Mouse (Mus musculus): ENCODE data around the gene Rrp36. TPM values are rescaled to one million over a fixed set of nuclear protein-coding genes. Genes with fewer than 3 reads are reported as not detected.
A peak's percentile ranks its signal among the peaks of the same experiment; 100 is the strongest.

Gene Rrp36
- polyA plus RNA-seq (2016; fragmentation: Nextera tagmentation; extraction: Ambion mirVana), result 54.4 and 57.6 TPM in 2 replicates

DNA sequence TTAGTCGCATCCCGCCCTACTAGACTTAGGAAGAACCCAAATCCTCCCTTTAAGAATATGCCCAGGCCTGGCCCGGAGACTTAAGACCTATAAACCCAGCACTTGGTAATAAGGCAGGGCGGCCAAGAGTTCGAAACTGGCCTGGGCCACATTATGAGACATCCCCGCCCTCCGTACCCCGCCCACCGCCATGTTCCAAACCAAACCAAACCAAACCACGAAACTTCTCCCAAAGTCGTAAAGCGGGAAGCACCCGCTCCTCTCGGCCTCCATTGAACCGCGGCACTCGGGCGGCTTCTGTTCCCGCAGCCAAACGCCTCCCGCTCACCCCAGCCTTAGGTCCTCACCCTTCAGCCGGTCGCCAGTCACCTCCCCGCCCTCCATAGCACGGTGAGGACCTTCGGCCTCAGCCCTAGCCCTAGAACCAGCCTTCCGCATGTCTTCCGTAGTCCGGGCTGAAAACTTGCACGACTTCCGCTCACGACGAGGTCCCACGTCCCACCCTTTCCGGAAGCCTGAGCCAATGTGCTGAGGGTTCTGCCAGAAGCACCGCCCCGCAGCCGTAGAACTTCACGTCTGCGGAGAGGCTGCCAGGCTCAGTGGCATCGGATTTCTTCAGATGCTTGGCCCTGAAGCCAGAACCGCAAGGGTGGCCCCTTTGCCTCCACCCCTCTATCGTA lies at the start of gene Rrp36:
TSS of gene Rrp36 (minus strand) at position 503 of the 680 bp plus-strand sequence.
- peak; percentile 91 for ATAC-seq (ENCODE audit: low FRiP score)
- Histone ChIP-seq H3K27me3 (no peaks in the 10 kb centered on the region), H3K9me3 (no peaks in the 10 kb centered on the region), H3K36me3 (replicated peaks) (peaks cover 61% of the 10 kb centered on the region), H3K4me2 (peak within 1 kb of the TSS; percentile 88), H3K9ac (peak within 1 kb of the TSS; percentile 68), H3K27ac (peak within 1 kb of the TSS; percentile 73), H3K4me1 (peaks cover 33% of the 10 kb centered on the region), H3K4me3 (replicated peaks) (peak within 1 kb of the TSS; percentile 61)
- WGBS, result under 1% methylated on average over 43 of the region's 43 CpGs

DNA sequence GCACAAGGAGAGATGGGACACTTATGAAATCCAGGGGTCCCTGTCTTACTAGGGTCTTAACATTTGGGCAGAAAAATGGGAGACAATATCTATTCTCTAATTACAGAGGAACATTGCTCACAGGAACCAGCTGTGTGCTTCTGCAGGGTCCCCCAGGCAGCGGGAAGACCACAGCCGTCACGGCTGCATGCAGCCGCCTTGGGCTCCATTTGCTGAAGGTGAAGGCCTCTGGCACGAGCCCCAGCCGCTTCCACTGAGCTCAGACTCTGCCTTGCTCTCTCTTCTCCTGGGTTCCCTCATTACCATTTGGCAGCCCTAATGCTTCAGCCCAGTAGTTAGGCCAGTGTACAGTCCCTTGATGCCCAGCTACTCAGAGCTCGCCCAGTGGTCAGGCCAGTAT lies 46.9 kb upstream of the Rrp36 start:
- Histone ChIP-seq H3K27ac (no peak overlapping the region), H3K9me3 (no peaks in the 10 kb centered on the region), H3K36me3 (replicated peaks) (peaks cover 39% of the 10 kb centered on the region), H3K9ac (peak overlapping the region; percentile 21; the same call in 1 of the 2 replicates), H3K4me2 (no peak overlapping the region), H3K4me3 (replicated peaks) (no peak overlapping the region), H3K27me3 (no peaks in the 10 kb centered on the region), H3K4me1 (no peaks in the 10 kb centered on the region)
- 95% methylated on average over 7 of the region's 7 CpGs for WGBS
- no peak for ATAC-seq (ENCODE audit: low FRiP score)

DNA sequence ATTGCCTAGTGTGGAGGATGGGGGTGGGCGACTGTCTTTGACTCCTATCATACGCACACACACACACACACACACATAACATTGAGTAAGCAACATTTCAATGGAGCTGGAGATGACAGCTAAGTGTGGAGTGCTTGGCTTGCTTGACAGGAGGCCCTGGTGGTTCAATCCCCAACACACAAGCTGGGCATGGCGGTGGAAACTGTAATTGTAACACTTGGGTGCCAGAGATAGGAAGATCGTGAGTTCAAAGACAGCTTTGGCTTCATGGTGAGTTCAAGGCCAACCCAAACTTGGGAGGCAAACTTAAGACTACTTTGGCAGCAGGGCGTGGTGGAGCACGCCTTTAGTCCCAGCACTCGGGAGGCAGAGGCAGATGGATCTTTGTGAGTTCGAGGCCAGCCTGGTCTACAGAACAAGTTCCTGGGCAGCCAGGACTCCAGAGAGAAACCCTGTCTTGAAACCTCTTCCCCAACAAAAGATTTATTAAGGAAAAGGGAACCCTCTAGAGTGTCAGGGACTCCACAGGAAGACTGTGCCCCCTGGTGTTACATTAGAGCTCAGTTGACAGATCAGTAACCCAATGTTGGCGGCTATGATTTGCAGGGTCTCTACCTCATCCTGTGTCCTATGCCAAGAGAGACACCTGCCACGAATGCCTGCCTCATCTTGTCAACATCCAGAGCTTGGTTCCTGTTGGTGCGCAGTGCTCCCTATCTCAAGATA lies 40.8 kb upstream of the Rrp36 start:
- WGBS, result 89% methylated on average over 11 of the region's 11 CpGs
- no peak overlapping the region for H3K27ac ChIP-seq
- ATAC-seq (ENCODE audit: low FRiP score), result no peak
- peaks cover 16% of the 10 kb centered on the region for H3K4me1 ChIP-seq
- no peak overlapping the region for H3K4me2 ChIP-seq
- no peaks in the 10 kb centered on the region for H3K9me3 ChIP-seq
- H3K36me3 ChIP-seq (replicated peaks), result peaks cover 33% of the 10 kb centered on the region
- no peak overlapping the region for H3K9ac ChIP-seq
- H3K4me3 ChIP-seq (replicated peaks), result no peak overlapping the region
- no peaks in the 10 kb centered on the region for H3K27me3 ChIP-seq

DNA sequence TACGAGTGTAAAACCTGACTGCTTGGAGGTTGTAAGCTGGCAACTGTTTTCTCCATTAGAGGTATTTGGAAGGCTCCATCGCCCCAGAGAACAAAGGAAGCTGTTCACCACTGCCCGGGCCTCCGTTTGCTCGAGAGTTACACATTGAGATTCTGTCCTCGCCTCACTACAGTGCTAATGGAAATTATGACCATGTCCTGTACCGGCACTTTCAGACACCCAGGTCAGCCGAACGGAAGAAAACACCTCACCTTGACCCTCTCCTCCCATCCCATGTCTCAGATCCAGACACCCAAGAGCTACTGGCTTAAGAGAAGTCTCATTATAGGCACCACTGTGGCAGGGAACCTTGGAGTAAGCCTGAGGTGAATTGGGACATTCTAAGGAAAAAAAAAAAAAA lies 39.7 kb upstream of the Rrp36 start:
- Histone ChIP-seq H3K4me2 (no peak overlapping the region), H3K9ac (no peak overlapping the region), H3K4me3 (replicated peaks) (no peak overlapping the region), H3K27ac (no peak overlapping the region), H3K27me3 (no peaks in the 10 kb centered on the region), H3K4me1 (peaks cover 16% of the 10 kb centered on the region), H3K9me3 (no peaks in the 10 kb centered on the region), H3K36me3 (replicated peaks) (peaks cover 33% of the 10 kb centered on the region)
- 90% methylated on average over 9 of the region's 9 CpGs for WGBS
- ATAC-seq (ENCODE audit: low FRiP score), result no peak

DNA sequence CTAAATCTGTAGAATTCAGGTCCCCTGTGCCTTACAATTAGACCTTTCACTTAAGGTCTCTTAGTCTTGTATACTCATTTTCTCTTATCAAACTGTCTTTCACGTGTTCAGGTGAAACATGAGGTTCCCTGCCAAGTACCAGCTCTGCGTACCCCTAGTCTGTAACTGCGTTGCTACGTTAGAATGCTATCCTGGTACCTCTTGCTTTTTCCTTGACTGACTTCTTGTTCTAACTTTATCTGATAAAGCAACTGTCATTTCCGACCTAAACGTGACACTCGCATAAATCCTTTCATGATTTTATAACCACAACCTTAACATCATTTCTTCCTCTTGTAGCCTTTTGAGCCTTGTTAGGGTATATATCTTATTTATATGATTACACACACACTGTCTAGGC lies 38.3 kb upstream of the Rrp36 start:
- H3K9me3 ChIP-seq, result no peaks in the 10 kb centered on the region
- H3K4me3 ChIP-seq (replicated peaks), result peak overlapping the region; percentile 100
- peaks cover 16% of the 10 kb centered on the region for H3K4me1 ChIP-seq
- 80% methylated on average over 7 of the region's 7 CpGs for WGBS
- no peak for ATAC-seq (ENCODE audit: low FRiP score)
- peak overlapping the region; percentile 100 for H3K4me2 ChIP-seq
- peaks cover 33% of the 10 kb centered on the region for H3K36me3 ChIP-seq (replicated peaks)
- no peak overlapping the region for H3K27ac ChIP-seq
- H3K27me3 ChIP-seq, result no peaks in the 10 kb centered on the region
- peak overlapping the region; percentile 91; the same call in 1 of the 2 replicates for H3K9ac ChIP-seq

DNA sequence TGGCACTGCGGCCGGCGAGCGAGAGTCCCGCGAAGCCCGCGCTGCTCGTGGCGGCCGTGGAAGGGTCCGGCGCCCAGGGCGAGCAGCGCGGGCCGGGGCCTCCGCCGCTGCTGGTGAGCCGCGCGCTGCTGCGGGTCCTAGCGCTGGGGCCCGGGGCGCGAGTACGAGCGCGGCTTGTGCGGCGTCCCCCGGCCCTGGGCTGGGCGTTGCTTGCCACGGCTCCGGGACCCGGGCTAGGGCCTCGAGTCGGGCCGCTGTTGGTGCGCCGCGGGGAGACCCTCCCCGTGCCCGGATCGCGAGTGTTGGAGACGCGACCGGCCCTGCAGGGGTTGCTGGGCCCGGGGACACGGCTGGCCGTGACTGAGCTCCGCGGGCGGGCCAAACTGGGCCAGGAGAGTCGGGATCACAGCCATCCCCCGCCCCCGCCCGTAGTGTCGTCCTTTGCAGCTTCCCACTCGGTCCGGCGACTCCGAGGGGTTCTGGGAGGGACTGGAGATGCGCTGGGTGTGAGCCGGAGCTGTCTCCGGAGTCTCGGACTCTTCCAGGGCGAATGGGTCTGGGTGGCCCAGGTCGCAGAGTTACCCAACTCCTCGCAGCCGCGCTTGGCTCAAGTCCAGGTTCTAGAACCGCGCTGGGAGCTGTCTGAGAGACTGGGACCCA lies 37.6 kb upstream of the Rrp36 start:
- Histone ChIP-seq H3K4me1 (peaks cover 16% of the 10 kb centered on the region), H3K4me3 (replicated peaks) (peak overlapping the region; percentile 100), H3K9ac (peak overlapping the region; percentile 91), H3K4me2 (peak overlapping the region; percentile 100), H3K36me3 (replicated peaks) (peaks cover 28% of the 10 kb centered on the region), H3K9me3 (no peaks in the 10 kb centered on the region), H3K27ac (peak overlapping the region; percentile 60), H3K27me3 (no peaks in the 10 kb centered on the region)
- WGBS, result 1% methylated on average over 52 of the region's 76 CpGs
- ATAC-seq (ENCODE audit: low FRiP score), result no peak; the same call in none of the 2 replicates

DNA sequence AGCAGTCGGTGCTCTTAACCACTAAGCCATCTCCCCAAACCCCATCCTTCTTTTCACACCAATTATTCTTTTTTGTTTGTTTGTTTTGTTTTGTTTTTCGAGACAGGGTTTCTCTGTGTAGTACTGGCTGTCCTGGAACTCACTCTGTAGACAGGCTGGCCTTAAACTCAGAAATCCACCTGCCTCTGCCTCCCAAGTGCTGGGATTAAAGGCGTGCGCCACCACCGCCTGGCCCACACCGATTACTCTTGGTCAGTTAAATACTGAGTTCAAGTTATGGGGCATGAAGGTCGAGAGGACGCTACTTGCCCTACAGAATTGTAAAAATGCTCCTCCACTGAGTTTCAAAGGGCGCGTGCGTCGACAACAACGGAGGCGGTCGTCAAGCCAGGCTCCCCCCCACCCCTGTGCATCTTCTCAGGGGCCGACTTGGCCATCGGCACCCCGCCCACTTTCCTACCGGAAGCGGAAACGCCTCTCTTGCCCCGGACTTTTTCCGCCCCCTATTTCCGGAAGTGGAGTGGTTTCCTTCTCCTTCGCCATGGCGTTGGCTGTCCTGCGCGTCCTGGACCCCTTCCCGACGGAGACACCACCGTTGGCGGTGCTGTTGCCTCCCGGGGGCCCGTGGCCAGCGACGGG lies 36.9 kb upstream of the Rrp36 start, which contains the start of gene Pex6:
TSS of gene Pex6 (plus strand) at position 505 of the 639 bp plus-strand sequence.
- peak within 1 kb of the TSS; percentile 100 for H3K4me2 ChIP-seq
- peaks cover 19% of the 10 kb centered on the region for H3K4me1 ChIP-seq
- WGBS, result 10% methylated on average over 36 of the region's 36 CpGs
- H3K4me3 ChIP-seq (replicated peaks), result peak within 1 kb of the TSS; percentile 100
- ATAC-seq (ENCODE audit: low FRiP score), result peak; percentile 93
- no peaks in the 10 kb centered on the region for H3K9me3 ChIP-seq
- peak within 1 kb of the TSS; percentile 82 for H3K27ac ChIP-seq
- peak within 1 kb of the TSS; percentile 91 for H3K9ac ChIP-seq
- H3K36me3 ChIP-seq (replicated peaks), result peaks cover 23% of the 10 kb centered on the region
- no peaks in the 10 kb centered on the region for H3K27me3 ChIP-seq

DNA sequence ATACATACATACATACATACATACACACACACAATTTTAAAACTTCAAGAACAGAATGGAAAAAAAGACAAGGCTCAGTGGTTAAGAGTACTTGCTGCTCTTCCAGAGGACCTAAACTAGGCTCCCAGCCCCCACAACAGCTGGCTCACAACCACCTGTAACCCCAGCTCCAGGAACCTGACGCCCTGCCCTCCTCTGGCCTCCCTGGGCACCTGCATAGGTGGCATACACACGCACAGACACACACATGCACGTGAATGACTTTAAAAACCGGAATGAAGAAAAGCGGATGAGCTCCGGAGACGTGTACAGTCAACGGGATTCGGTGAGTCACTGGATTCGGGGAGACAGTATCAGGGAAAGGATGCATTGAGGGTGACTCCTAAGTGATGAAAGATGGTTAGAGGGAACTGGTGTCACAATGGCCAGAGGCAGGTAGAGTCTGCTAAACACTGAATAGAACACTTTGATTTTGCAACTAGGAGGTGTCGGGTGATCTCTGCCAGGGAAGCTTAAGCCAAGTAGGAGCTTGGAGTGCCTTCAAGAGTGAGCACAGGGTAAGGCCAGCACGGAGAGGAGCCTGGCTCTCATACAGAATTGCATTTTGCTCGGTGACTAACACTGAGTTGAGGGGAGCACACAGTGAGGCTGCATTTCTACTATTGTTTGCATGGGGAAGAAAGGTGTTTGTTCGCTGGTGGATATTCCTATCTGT lies 32.4 kb upstream of the Rrp36 start:
- H3K9me3 ChIP-seq, result no peaks in the 10 kb centered on the region
- no peak overlapping the region for H3K4me3 ChIP-seq (replicated peaks)
- no peaks in the 10 kb centered on the region for H3K36me3 ChIP-seq (replicated peaks)
- H3K27ac ChIP-seq, result no peak overlapping the region
- no peaks in the 10 kb centered on the region for H3K27me3 ChIP-seq
- peak overlapping the region; percentile 11; the same call in 1 of the 2 replicates for H3K4me2 ChIP-seq
- WGBS, result 92% methylated on average over 14 of the region's 14 CpGs
- ATAC-seq (ENCODE audit: low FRiP score), result no peak
- no peak overlapping the region for H3K9ac ChIP-seq
- peaks cover 34% of the 10 kb centered on the region for H3K4me1 ChIP-seq

DNA sequence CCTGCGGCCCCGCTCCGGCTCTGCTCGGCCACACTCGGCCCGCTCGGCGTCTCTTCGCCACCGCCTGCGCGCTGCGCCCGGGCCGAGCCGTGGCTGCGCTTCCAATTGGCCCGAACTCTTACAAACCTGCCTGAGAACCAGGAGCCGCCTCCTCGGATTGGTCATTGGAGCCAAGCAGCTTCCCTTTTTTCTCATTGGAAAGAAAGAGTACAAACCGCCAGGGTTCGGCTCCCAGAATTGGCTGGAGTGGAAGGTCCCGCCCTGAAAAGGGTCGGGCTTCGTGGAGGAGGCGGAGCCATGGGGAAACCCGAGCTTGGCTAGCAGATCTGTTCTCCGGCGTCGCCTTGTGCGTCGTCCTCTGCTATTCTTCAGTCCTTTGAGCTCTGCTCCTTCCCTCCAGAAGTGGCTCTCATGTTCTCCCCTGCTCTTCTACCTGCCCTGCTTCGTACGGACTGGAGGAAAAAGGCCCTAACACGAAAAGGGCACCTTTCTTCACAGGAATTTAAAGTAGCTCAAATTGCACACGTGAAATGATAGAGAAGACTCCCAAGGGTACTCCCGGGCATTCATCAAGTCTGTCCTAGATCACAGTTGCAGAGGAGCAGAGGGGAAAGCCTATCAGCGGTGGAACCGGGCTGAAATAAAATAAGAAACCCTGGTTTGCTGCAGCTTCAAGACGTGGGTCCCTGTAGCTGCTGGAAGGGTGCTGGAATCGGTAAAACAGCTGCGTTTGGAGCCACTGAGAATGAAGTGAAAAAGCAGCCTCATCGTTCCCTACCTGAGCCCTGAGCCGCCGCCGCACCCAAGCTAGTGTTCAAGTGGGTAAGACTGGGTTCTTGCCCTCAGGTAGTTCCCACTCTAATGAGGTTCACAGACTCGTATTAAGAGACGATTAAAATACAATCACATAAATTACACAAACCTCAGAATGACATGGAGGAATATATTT lies 31.0 kb upstream of the Rrp36 start, which contains the start of gene Ppp2r5d:
TSS of gene Ppp2r5d (minus strand) at position 225 of the 949 bp plus-strand sequence.
- peak within 1 kb of the TSS; percentile 89 for H3K9ac ChIP-seq
- H3K4me3 ChIP-seq (replicated peaks), result peak within 1 kb of the TSS; percentile 78
- 2% methylated on average over 48 of the region's 48 CpGs for WGBS
- peak within 1 kb of the TSS; percentile 93 for H3K27ac ChIP-seq
- ATAC-seq (ENCODE audit: low FRiP score), result peak; percentile 97
- H3K27me3 ChIP-seq, result no peaks in the 10 kb centered on the region
- H3K4me2 ChIP-seq, result peak within 1 kb of the TSS; percentile 70
- H3K4me1 ChIP-seq, result peaks cover 39% of the 10 kb centered on the region
- 0 out of 2 replicates have a peak, but pooled peaks cover 3% of the 10 kb centered on the region for H3K36me3 ChIP-seq (replicated peaks)
- H3K9me3 ChIP-seq, result no peaks in the 10 kb centered on the region

DNA sequence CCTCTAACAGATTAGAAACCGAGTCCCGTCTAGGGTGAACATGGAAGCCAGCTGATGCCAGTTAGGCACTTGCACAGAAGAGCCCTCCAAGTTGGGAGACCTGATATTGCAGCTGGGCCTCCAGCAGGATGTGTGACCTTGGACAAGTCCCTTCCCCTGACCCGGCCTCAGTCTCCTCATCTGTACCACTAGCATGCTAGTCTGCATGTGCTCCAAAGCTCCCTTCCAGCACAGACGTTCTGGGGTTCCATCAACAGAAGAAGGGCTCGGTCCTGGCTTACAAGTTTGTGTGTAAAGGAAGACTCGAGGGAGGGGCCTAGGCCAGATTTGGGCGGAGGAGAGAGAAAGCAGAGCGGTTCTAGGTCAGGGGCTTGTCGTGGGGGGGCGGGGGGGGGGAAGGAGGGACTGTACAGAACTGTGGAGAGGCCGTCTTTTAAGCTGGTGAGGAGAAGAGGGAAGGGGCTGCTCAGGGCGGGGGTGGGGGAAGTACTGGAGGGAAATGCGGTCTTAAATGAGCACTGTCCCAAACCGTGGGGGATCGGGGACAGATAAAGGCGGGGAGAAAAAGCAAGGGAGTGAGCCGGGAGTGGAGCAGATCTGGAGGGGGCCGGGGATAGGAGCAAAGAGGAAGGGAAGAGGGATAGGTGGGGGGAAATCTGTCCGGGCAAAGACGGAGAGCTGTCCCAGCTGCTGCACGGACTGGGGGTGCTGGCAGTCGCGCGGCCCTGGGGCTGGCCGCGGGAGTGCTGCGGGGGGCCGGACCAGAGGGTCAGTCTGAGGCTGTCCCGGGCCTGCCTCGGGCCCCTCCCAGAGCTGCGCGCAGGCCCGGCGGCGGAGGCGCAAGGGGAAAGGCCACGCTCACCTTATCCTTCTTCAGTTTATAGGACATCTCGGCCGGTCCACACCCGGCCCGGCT lies 30.1 kb upstream of the Rrp36 start:
- Histone ChIP-seq H3K27me3 (no peaks in the 10 kb centered on the region), H3K9me3 (no peaks in the 10 kb centered on the region), H3K27ac (peak overlapping the region; percentile 87), H3K9ac (peak overlapping the region; percentile 89), H3K36me3 (replicated peaks) (peaks cover 10% of the 10 kb centered on the region), H3K4me1 (peaks cover 39% of the 10 kb centered on the region), H3K4me3 (replicated peaks) (peak overlapping the region; percentile 78), H3K4me2 (peak overlapping the region; percentile 70)
- 4% methylated on average over 38 of the region's 41 CpGs for WGBS
- peak; percentile 80 for ATAC-seq (ENCODE audit: low FRiP score)
